Mouse (Mus musculus) embryonic facial prominence, embryonic 10.5 days (tissue): ENCODE data around the gene Bcl6b. TPM values are rescaled to one million over a fixed set of nuclear protein-coding genes. Genes with fewer than 3 reads are reported as not detected.

Source experiments
- DNase-seq: peaks from one replicate; pipeline ENCODE4 v3.0.0-alpha.2; 2017; ENCODE audit warnings: low spot score
- H3K27ac ChIP-seq: fragments of 300-500 bp; sonication (generic); replicated peaks from 2 replicates; pipeline ENCODE4 v1.5.1; 2016; ENCODE audit warnings: mild to moderate bottlenecking
- H3K27me3 ChIP-seq: fragments of 300-500 bp; sonication (generic); replicated peaks from 2 replicates; pipeline ENCODE4 v1.6.1; 2016; ENCODE audit warnings: low read depth, mild to moderate bottlenecking; ENCODE audit not compliant: poor library complexity, severe bottlenecking
- H3K36me3 ChIP-seq: fragments of 300-500 bp; sonication (generic); replicated peaks from 2 replicates; pipeline ENCODE4 v1.6.1; 2016; ENCODE audit warnings: mild to moderate bottlenecking, moderate library complexity
- H3K4me1 ChIP-seq: fragments of 300-500 bp; sonication (generic); 2 replicates; pipeline ENCODE4 v1.6.1; 2016
- H3K4me3 ChIP-seq: fragments of 300-500 bp; sonication (generic); 2 replicates; pipeline ENCODE4 v1.5.1; 2016; ENCODE audit warnings: mild to moderate bottlenecking, moderate library complexity
- H3K9me3 ChIP-seq: fragments of 300-500 bp; sonication (generic); 2 replicates; pipeline ENCODE4 v1.6.1; 2016; ENCODE audit warnings: mild to moderate bottlenecking
- WGBS: fragments of 180-500 bp; shearing (Covaris S2); methylation state at CpG from one replicate; pipeline ENCODE4 v1.1.7; 2016; 5-methylcytosine and 5-hydroxymethylcytosine counted together
- microRNA counts: library from miRNA; unstranded; fragments of <30 nt; microRNA quantifications from one replicate; lab custom pipeline; 2017
- microRNA-seq: library from miRNA; unstranded; fragments of <30 nt; microRNA quantifications from one replicate; pipeline ENCODE4, GENCODE M21; 2017
- polyA plus RNA-seq: library from polyadenylated mRNA; unstranded; fragments of >200 nt; fragmentation: Nextera tagmentation; extraction: Ambion mirVana; gene quantifications from 2 replicates; pipeline ENCODE4 v1.2.1, GENCODE M21; 2016

The Bcl6b gene
- polyA plus RNA-seq, 1 experiment from 2014 or later: 7.2 TPM

- no peak overlapping the region for H3K27ac ChIP-seq
- DNase-seq: no peak
- no peaks in the 10 kb centered on the region for H3K4me1 ChIP-seq
- 89% methylated on average over 11 of the region's 11 CpGs for WGBS
- no peak overlapping the region for H3K4me3 ChIP-seq
- H3K27me3 ChIP-seq: no peaks in the 10 kb centered on the region
- H3K36me3 ChIP-seq: no peaks in the 10 kb centered on the region
- H3K9me3 ChIP-seq: no peaks in the 10 kb centered on the region
Observed at GRCm38 (mm10) chr11:70178311-70178710, 51.3 kb downstream of the Bcl6b start.

GRCm38 (mm10) chr11:70177647-70178046, 52.0 kb downstream of the Bcl6b start:
- 73% methylated on average over 8 of the region's 8 CpGs for WGBS
- no peak overlapping the region for H3K27ac ChIP-seq
- no peak overlapping the region for H3K4me3 ChIP-seq
- H3K27me3 ChIP-seq: no peaks in the 10 kb centered on the region
- H3K9me3 ChIP-seq: no peaks in the 10 kb centered on the region
- DNase-seq: no peak
- no peaks in the 10 kb centered on the region for H3K36me3 ChIP-seq
- H3K4me1 ChIP-seq: no peaks in the 10 kb centered on the region

- WGBS: 83% methylated on average over 4 of the region's 4 CpGs
- Histone ChIP-seq H3K4me1 (no peaks in the 10 kb centered on the region), H3K4me3 (no peak overlapping the region), H3K27me3 (no peaks in the 10 kb centered on the region), H3K27ac (no peak overlapping the region), H3K36me3 (no peaks in the 10 kb centered on the region), H3K9me3 (no peaks in the 10 kb centered on the region)
- DNase-seq: no peak
Observed at GRCm38 (mm10) chr11:70174491-70174890, 55.1 kb downstream of the Bcl6b start.

MicroRNA genes within 50 kb of the gene (microRNA counts, 519-probe panel; counts per million panel counts)
- 188 counts per million, percentile 57 among the panel's probes with 10 or more counts for microRNA mmu-miR-195 (lab: Ali Mortazavi, UCI)
- microRNA mmu-miR-497 (lab: Ali Mortazavi, UCI): 188 counts per million, percentile 57 among the panel's probes with 10 or more counts

Small RNA genes within 50 kb of the gene (microRNA-seq; reads per million reads assigned to microRNA genes)
- 376 reads per million, percentile 65 among the genes with 10 or more reads in this experiment for gene Mir195a
- gene Mir497: not detected
- gene Mir497b: not detected

Other genes with a start within 250 kb of the Bcl6b start
- gene Ctdnep1, start 248.6 kb downstream of the Bcl6b start, polyA plus RNA-seq: 23.9 and 25.3 TPM in 2 replicates
- 157 and 161 TPM in 2 replicates for gene Elp5, start 247.3 kb downstream of the Bcl6b start, polyA plus RNA-seq
- 317 and 331 TPM in 2 replicates for gene Gabarap, start 238.7 kb downstream of the Bcl6b start, polyA plus RNA-seq
- gene Phf23, start 234.0 kb downstream of the Bcl6b start, polyA plus RNA-seq: 96.5 and 98.3 TPM in 2 replicates
- gene Dvl2, start 229.2 kb downstream of the Bcl6b start, polyA plus RNA-seq: 59.0 and 59.8 TPM in 2 replicates
- 42.2 and 46.3 TPM in 2 replicates for gene Acadvl, start 214.4 kb downstream of the Bcl6b start, polyA plus RNA-seq
- gene Dlg4, start 212.9 kb downstream of the Bcl6b start, polyA plus RNA-seq: 12.6 and 13.2 TPM in 2 replicates
- gene Asgr1, start 175.7 kb downstream of the Bcl6b start, polyA plus RNA-seq: 0.55 and 0.70 TPM in 2 replicates
- gene Asgr2, start 137.2 kb downstream of the Bcl6b start, polyA plus RNA-seq: not detected in 2 replicates
- gene Mgl2, start 99.5 kb downstream of the Bcl6b start, polyA plus RNA-seq: 0.14 TPM in 1 of 2 replicates, not detected in the other
- gene Clec10a, start 73.6 kb downstream of the Bcl6b start, polyA plus RNA-seq: 0.26 TPM in 1 of 2 replicates, not detected in the other
- 0.72 and 1.2 TPM in 2 replicates for gene Slc16a11, start 17.0 kb downstream of the Bcl6b start, polyA plus RNA-seq
- gene Slc16a13, start 8.7 kb downstream of the Bcl6b start, polyA plus RNA-seq: 11.6 and 11.7 TPM in 2 replicates
- 210 and 215 TPM in 2 replicates for gene 0610010K14Rik, start 8.1 kb upstream of the Bcl6b start, polyA plus RNA-seq
- 7.9 and 10.7 TPM in 2 replicates for gene Gm21988, start 10.0 kb upstream of the Bcl6b start, polyA plus RNA-seq
- gene Rnasek, start 10.0 kb upstream of the Bcl6b start, polyA plus RNA-seq: 96.4 and 106 TPM in 2 replicates
- gene Alox12, start 25.6 kb upstream of the Bcl6b start, polyA plus RNA-seq: 2.7 and 3.9 TPM in 2 replicates
- gene Alox12e, start 92.8 kb upstream of the Bcl6b start, polyA plus RNA-seq: not detected in 2 replicates
- gene Alox15, start 122.2 kb upstream of the Bcl6b start, polyA plus RNA-seq: 0.11 and 0.29 TPM in 2 replicates
- 60.7 and 62.0 TPM in 2 replicates for gene Pelp1, start 180.2 kb upstream of the Bcl6b start, polyA plus RNA-seq
- 28.4 and 29.4 TPM in 2 replicates for gene Arrb2, start 202.8 kb upstream of the Bcl6b start, polyA plus RNA-seq
- 44.1 TPM in 2 replicates for gene Med11, start 222.1 kb upstream of the Bcl6b start, polyA plus RNA-seq
- gene Zmynd15, start 229.6 kb upstream of the Bcl6b start, polyA plus RNA-seq: 0.16 and 0.45 TPM in 2 replicates
- gene Cxcl16, start 230.2 kb upstream of the Bcl6b start, polyA plus RNA-seq: 0.39 and 0.65 TPM in 2 replicates